Mouse (Mus musculus) kidney, adult 9 months (tissue): ENCODE results near the gene Fam213a.
"Not testable (repeated sequence)": the region's sequence is repeated elsewhere in the genome, so short reads cannot be mapped to it uniquely, and the experiment has no call there.

ENCODE experiments used
- DNase-seq: peaks from one replicate; pipeline ENCODE4 v3.0.0; 2022

The Fam213a gene

GRCm38 (mm10) chr14:41013630-41014613 lies at the start of gene Fam213a:
Gene Fam213a (minus strand): TSS chr14:41013788.
- DNase-seq, result peak; percentile 94

GRCm38 (mm10) chr14:41053190-41053589 lies 39.6 kb upstream of the Fam213a start:
- DNase-seq, result not testable (repeated sequence)

- DNase-seq, result no peak
Measured at GRCm38 (mm10) chr14:41052481-41052880, 38.9 kb upstream of the Fam213a start.

GRCm38 (mm10) chr14:41050471-41050870 lies 36.9 kb upstream of the Fam213a start:
- DNase-seq, result no peak

DNA sequence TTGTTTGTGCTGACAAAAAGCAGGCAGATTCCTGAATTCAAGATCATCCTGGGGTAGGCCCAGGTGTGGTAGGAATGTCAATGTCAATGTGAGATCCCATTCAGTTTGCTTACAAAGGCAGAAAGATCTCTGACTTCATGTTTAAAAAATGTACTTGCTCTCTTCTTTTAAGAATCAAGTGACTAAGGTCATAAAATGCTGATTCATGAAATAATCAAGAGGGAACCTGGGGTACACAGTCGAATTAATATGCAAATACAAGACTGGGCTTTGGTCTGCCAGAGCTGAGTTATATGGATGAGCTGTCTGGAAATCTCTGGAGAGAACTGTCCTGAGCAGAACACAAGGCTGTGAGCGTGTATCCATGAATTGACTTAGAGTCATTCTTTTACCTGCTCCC lies 33.8 kb upstream of the Fam213a start:
- DNase-seq, result no peak

GRCm38 (mm10) chr14:41035146-41035798 lies 21.7 kb upstream of the Fam213a start:
- peak; percentile 67 for DNase-seq

DNA sequence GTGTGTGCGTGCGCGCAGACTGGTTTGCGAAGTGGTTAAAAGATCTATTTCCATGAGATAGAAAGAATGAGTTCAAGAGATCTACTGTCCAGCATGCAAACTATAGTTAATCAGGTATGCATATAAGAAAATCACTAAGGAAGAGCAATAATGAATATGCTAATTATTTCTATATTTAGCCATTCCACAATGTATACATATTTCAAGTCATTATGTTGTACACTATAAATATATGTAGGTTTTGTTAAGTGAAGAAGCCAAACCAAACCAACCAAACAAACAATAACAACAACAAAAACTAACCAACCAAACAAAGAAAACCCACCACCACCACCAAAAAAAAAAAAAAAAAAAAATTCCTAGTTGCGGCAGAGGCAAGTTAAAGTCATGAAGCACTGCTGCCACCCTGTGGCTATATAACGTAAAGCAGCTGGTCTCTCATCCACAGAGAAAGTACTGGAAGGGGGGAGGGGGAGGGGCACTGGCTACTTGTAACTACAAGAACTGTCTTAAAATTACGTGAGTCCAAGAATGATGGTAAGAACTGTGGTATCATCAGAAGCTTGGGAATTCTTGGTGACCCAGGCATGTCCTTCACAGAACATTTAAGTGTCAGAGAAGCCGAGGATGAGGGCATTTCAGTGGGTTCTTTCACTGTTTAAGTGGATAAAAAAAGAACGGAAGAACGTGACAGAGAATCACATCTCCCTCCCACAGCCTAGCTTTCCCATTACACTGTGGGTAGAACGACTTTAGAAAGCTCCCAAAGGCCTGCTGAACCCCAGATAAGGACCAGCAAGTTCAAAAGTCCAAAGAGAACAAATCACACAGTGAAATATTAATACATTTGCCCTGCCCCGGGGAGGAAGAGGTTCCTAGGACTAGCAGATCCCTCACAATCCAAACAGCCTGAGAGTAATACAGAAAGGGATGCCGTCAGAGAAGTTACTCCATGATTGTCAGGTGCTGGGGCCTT lies 19.8 kb upstream of the Fam213a start:
- peak; percentile 86 for DNase-seq

GRCm38 (mm10) chr14:41030989-41031513 lies 17.5 kb upstream of the Fam213a start:
- no peak for DNase-seq

GRCm38 (mm10) chr14:41029303-41029702 lies 15.7 kb upstream of the Fam213a start:
- DNase-seq, result peak; percentile 85

DNA sequence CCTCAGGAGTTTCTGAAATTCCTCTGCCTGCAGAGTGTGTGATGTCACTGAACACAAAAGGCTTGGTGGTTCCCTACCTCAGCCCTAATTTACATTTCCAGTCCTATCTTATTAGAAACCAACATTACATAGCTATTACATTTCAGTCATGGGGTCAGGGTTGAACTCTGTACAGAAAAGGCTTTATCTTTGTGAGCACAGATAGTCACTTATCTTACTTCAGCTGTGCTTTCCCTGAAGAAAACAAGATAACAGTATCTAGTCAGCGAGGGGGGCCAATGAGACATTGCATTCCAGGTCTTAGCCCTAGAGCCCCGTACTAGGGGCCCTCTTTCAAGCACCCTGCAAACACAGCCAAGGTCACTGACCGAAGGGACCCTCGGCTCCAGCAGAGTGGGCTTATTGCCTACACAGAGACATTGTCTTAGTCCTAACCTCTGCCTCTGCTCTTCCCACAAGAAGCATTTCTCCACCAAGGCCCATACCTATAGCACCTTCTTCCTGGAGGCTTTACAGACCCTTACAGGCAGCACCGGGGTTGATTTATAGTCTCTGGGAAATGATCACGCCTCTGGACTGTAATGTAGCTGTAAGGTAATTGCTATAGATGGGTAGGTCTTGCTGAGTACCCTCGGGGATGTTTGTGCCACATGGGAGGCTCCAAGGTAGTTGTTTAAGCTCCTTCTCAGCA lies 12.2 kb upstream of the Fam213a start:
- DNase-seq, result no peak

DNA sequence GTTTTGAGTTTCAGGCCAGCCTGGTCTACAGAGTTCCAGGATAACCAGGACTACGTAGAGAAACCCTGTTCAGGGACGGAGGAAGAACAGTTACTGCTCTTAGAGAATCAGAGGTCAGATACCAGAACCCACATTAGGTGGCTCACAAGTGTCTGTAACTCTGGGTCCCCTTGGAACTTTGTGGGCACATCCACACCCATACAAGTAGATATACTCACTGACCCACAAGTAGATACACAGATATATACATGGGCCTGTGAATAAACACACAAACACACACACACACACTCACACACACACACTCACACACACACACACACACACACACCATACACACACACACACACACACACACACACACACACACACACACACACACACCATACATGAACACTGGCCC lies 11.5 kb upstream of the Fam213a start:
- DNase-seq, result no peak

GRCm38 (mm10) chr14:41021246-41021645 lies 7.7 kb upstream of the Fam213a start:
- no peak for DNase-seq

- DNase-seq, result no peak
Measured at GRCm38 (mm10) chr14:41017460-41017859, 3.9 kb upstream of the Fam213a start.

- no peak for DNase-seq
Measured at GRCm38 (mm10) chr14:41014701-41015240, 1.2 kb upstream of the Fam213a start.

GRCm38 (mm10) chr14:41013143-41013542 lies 445 bp downstream of the Fam213a start:
- DNase-seq, result peak; percentile 34

GRCm38 (mm10) chr14:41011916-41012315 lies 1.7 kb downstream of the Fam213a start:
- peak; percentile 89 for DNase-seq

- peak; percentile 79 for DNase-seq
Measured at GRCm38 (mm10) chr14:41008138-41008537, 5.5 kb downstream of the Fam213a start.

GRCm38 (mm10) chr14:41007641-41008040 lies 5.9 kb downstream of the Fam213a start:
- no peak for DNase-seq

- no peak for DNase-seq
Measured at GRCm38 (mm10) chr14:41006899-41007298, 6.7 kb downstream of the Fam213a start.

DNA sequence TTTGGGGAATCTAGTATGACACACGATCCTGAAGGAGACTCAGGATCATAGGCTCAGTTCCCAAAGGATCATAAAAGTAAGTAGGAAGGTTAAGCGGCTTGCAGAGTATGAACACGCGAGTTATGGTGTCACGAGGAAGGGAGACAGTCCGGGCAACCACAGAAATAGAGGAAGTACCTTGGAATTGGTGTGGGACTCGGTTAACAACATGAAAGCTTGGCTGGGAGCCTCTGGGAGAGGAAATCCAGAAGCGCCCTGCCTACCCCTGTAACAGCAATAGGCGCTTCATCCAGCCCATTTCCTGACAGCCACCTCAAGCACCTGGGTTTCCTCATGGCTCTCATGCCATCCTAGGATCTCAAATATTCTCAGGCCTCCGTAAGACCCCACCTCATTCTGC lies 7.3 kb downstream of the Fam213a start:
- no peak for DNase-seq

GRCm38 (mm10) chr14:41005716-41006115 lies 7.9 kb downstream of the Fam213a start:
- DNase-seq, result peak; percentile 71
